Mouse (Mus musculus): ENCODE measurements around the gene Icam2. TPM values are rescaled to one million over a fixed set of nuclear protein-coding genes. Genes with fewer than 3 reads are reported as not detected.
"Not testable (repeated sequence)": the region's sequence is repeated elsewhere in the genome, so short reads cannot be mapped to it uniquely, and the experiment has no call there.

Gene Icam2
- polyA plus RNA-seq, 1 experiment from 2014 or later, result 13.4 TPM

GRCm38 (mm10) chr11:106349772-106350171, 38.1 kb downstream of the Icam2 start:
- Histone ChIP-seq H3K4me1 (replicated peaks) (no peaks in the 10 kb centered on the region), H3K27ac (replicated peaks) (no peak overlapping the region), H3K4me3 (replicated peaks) (no peak overlapping the region), H3K4me2 (no peak overlapping the region), H3K27me3 (no peaks in the 10 kb centered on the region; the same call in 1 of the 2 replicates), H3K9ac (no peak overlapping the region), H3K36me3 (replicated peaks) (no peaks in the 10 kb centered on the region), H3K9me3 (replicated peaks) (no peaks in the 10 kb centered on the region)
- no peak for ATAC-seq (ENCODE audit: insufficient read depth)
- WGBS (ENCODE audit: insufficient replicate concordance), result 59% methylated on average over 6 of the region's 6 CpGs

GRCm38 (mm10) chr11:106344910-106345309, 43.0 kb downstream of the Icam2 start:
- ATAC-seq (ENCODE audit: insufficient read depth), result no peak
- no peaks in the 10 kb centered on the region for H3K9me3 ChIP-seq (replicated peaks)
- H3K4me3 ChIP-seq (replicated peaks), result no peak overlapping the region
- H3K27me3 ChIP-seq, result no peaks in the 10 kb centered on the region; the same call in 1 of the 2 replicates
- H3K4me2 ChIP-seq, result no peak overlapping the region
- H3K9ac ChIP-seq, result no peak overlapping the region
- WGBS (ENCODE audit: insufficient replicate concordance), result 50% methylated on average over 6 of the region's 6 CpGs
- H3K4me1 ChIP-seq (replicated peaks), result no peaks in the 10 kb centered on the region
- H3K27ac ChIP-seq (replicated peaks), result no peak overlapping the region
- no peaks in the 10 kb centered on the region for H3K36me3 ChIP-seq (replicated peaks)

GRCm38 (mm10) chr11:106340990-106341520, 46.8 kb downstream of the Icam2 start:
- no peak for ATAC-seq (ENCODE audit: insufficient read depth)
- H3K4me3 ChIP-seq (replicated peaks), result no peak overlapping the region
- H3K36me3 ChIP-seq (replicated peaks), result no peaks in the 10 kb centered on the region
- H3K27me3 ChIP-seq, result no peaks in the 10 kb centered on the region
- H3K9me3 ChIP-seq (replicated peaks), result no peaks in the 10 kb centered on the region
- 28% methylated on average over 9 of the region's 9 CpGs for WGBS (ENCODE audit: insufficient replicate concordance)
- H3K4me2 ChIP-seq, result no peak overlapping the region
- no peak overlapping the region for H3K27ac ChIP-seq (replicated peaks)
- no peaks in the 10 kb centered on the region for H3K4me1 ChIP-seq (replicated peaks)
- H3K9ac ChIP-seq, result no peak overlapping the region

GRCm38 (mm10) chr11:106339323-106339722, 48.6 kb downstream of the Icam2 start:
- not testable (repeated sequence) for H3K4me2 ChIP-seq; H3K4me1 ChIP-seq (replicated peaks); H3K9me3 ChIP-seq (replicated peaks); H3K9ac ChIP-seq; H3K36me3 ChIP-seq (replicated peaks); H3K27me3 ChIP-seq; ATAC-seq (ENCODE audit: insufficient read depth); H3K4me3 ChIP-seq (replicated peaks); H3K27ac ChIP-seq (replicated peaks)
- 52% methylated on average over 4 of the region's 4 CpGs for WGBS (ENCODE audit: insufficient replicate concordance)

GRCm38 (mm10) chr11:106338870-106339269, 49.0 kb downstream of the Icam2 start:
- Histone ChIP-seq H3K27me3 (no peaks in the 10 kb centered on the region), H3K9ac (no peak overlapping the region), H3K36me3 (replicated peaks) (no peaks in the 10 kb centered on the region), H3K4me2 (no peak overlapping the region), H3K27ac (replicated peaks) (no peak overlapping the region), H3K4me1 (replicated peaks) (no peaks in the 10 kb centered on the region), H3K9me3 (replicated peaks) (no peaks in the 10 kb centered on the region), H3K4me3 (replicated peaks) (no peak overlapping the region)
- no peak for ATAC-seq (ENCODE audit: insufficient read depth)
- 60% methylated on average over 7 of the region's 7 CpGs for WGBS (ENCODE audit: insufficient replicate concordance)

GRCm38 (mm10) chr11:106338029-106338428, 49.8 kb downstream of the Icam2 start:
- Histone ChIP-seq H3K36me3 (replicated peaks) (no peaks in the 10 kb centered on the region), H3K4me3 (replicated peaks) (no peak overlapping the region), H3K27me3 (no peaks in the 10 kb centered on the region), H3K4me2 (no peak overlapping the region), H3K9me3 (replicated peaks) (no peaks in the 10 kb centered on the region), H3K27ac (replicated peaks) (no peak overlapping the region), H3K9ac (no peak overlapping the region), H3K4me1 (replicated peaks) (no peaks in the 10 kb centered on the region)
- ATAC-seq (ENCODE audit: insufficient read depth), result no peak
- WGBS (ENCODE audit: insufficient replicate concordance), result 65% methylated on average over 5 of the region's 5 CpGs

- ATAC-seq (ENCODE audit: insufficient read depth), result no peak
- no peak overlapping the region for H3K4me2 ChIP-seq
- H3K9me3 ChIP-seq (replicated peaks), result no peaks in the 10 kb centered on the region
- H3K36me3 ChIP-seq (replicated peaks), result no peaks in the 10 kb centered on the region
- no peaks in the 10 kb centered on the region for H3K27me3 ChIP-seq
- H3K4me1 ChIP-seq (replicated peaks), result peaks cover 7% of the 10 kb centered on the region
- no peak overlapping the region for H3K4me3 ChIP-seq (replicated peaks)
- 16% methylated on average over 2 of the region's 2 CpGs for WGBS (ENCODE audit: insufficient replicate concordance)
- no peak overlapping the region for H3K27ac ChIP-seq (replicated peaks)
- H3K9ac ChIP-seq, result no peak overlapping the region
Observed at GRCm38 (mm10) chr11:106334066-106334465, 53.8 kb downstream of the Icam2 start.

- Histone ChIP-seq H3K27ac (replicated peaks) (no peak overlapping the region), H3K9ac (no peak overlapping the region), H3K4me1 (replicated peaks) (peaks cover 11% of the 10 kb centered on the region), H3K27me3 (no peaks in the 10 kb centered on the region), H3K36me3 (replicated peaks) (no peaks in the 10 kb centered on the region), H3K9me3 (replicated peaks) (no peaks in the 10 kb centered on the region), H3K4me3 (replicated peaks) (no peak overlapping the region), H3K4me2 (no peak overlapping the region)
- ATAC-seq (ENCODE audit: insufficient read depth), result no peak
- 41% methylated on average over 4 of the region's 4 CpGs for WGBS (ENCODE audit: insufficient replicate concordance)
Observed at GRCm38 (mm10) chr11:106332458-106332857, 55.4 kb downstream of the Icam2 start.

- Histone ChIP-seq H3K4me2 (no peak overlapping the region), H3K9me3 (replicated peaks) (no peaks in the 10 kb centered on the region), H3K27me3 (no peaks in the 10 kb centered on the region), H3K36me3 (replicated peaks) (no peaks in the 10 kb centered on the region), H3K9ac (no peak overlapping the region), H3K4me1 (replicated peaks) (peaks cover 18% of the 10 kb centered on the region), H3K27ac (replicated peaks) (no peak overlapping the region), H3K4me3 (replicated peaks) (no peak overlapping the region)
- WGBS (ENCODE audit: insufficient replicate concordance), result 33% methylated on average over 7 of the region's 7 CpGs
- ATAC-seq (ENCODE audit: insufficient read depth), result no peak
Observed at GRCm38 (mm10) chr11:106329682-106330081, 58.2 kb downstream of the Icam2 start.

GRCm38 (mm10) chr11:106329128-106329527, 58.7 kb downstream of the Icam2 start:
- Histone ChIP-seq H3K4me1 (replicated peaks) (peaks cover 18% of the 10 kb centered on the region), H3K36me3 (replicated peaks) (no peaks in the 10 kb centered on the region), H3K9me3 (replicated peaks) (no peaks in the 10 kb centered on the region), H3K27ac (replicated peaks) (no peak overlapping the region), H3K27me3 (no peaks in the 10 kb centered on the region), H3K4me3 (replicated peaks) (no peak overlapping the region), H3K9ac (no peak overlapping the region), H3K4me2 (no peak overlapping the region; the same call in 1 of the 2 replicates)
- 19% methylated on average over 6 of the region's 6 CpGs for WGBS (ENCODE audit: insufficient replicate concordance)
- no peak; the same call in 1 of the 2 replicates for ATAC-seq (ENCODE audit: insufficient read depth)

- Histone ChIP-seq H3K4me1 (replicated peaks) (peaks cover 18% of the 10 kb centered on the region), H3K27me3 (no peaks in the 10 kb centered on the region), H3K36me3 (replicated peaks) (no peaks in the 10 kb centered on the region), H3K9me3 (replicated peaks) (no peaks in the 10 kb centered on the region), H3K9ac (no peak overlapping the region), H3K4me3 (replicated peaks) (no peak overlapping the region), H3K4me2 (no peak overlapping the region), H3K27ac (replicated peaks) (no peak overlapping the region)
- WGBS (ENCODE audit: insufficient replicate concordance), result 61% methylated on average over 5 of the region's 5 CpGs
- ATAC-seq (ENCODE audit: insufficient read depth), result no peak
Observed at GRCm38 (mm10) chr11:106328521-106328920, 59.4 kb downstream of the Icam2 start.
